In genomic region chr6:113308141-113308540, GRCm38 (mm10) we compare ENCODE assay signal across 8 mouse cellular contexts. TPM values are rescaled to one million over a fixed set of nuclear protein-coding genes. Genes with fewer than 3 reads are reported as not detected.
DNase-seq lines count a peak whose midpoint lies in the region; ATAC-seq and TF ChIP-seq lines count a peak whose summit lies in the region.

No protein-coding gene starts in this region.

- H3K4me2 ChIP-seq in forebrain, embryonic 11.5 days (ENCODE audit: low read depth, low read length, severe bottlenecking), result peak overlapping the region; percentile 99
- H3K4me2 ChIP-seq in liver, embryonic 11.5 days, result peak overlapping the region; percentile 98
- peak overlapping the region; percentile 99 for H3K4me2 ChIP-seq in neural tube, embryonic 12.5 days (replicated peaks)

- no peaks in the 10 kb centered on the region for H3K27me3 ChIP-seq in forebrain, embryonic 11.5 days (ENCODE audit: control insufficient read depth, insufficient read depth, low read length)
- no peaks in the 10 kb centered on the region for H3K27me3 ChIP-seq in liver, embryonic 11.5 days (replicated peaks; ENCODE audit: control insufficient read depth, insufficient read depth, low read length)
- H3K27me3 ChIP-seq in neural tube, embryonic 12.5 days (replicated peaks), result no peaks in the 10 kb centered on the region

- no peak overlapping the region for H3K27ac ChIP-seq in forebrain, embryonic 11.5 days (ENCODE audit: low read depth, low read length)
- peak overlapping the region; percentile 95 for H3K27ac ChIP-seq in liver, embryonic 11.5 days (ENCODE audit: low read depth, low read length)
- H3K27ac ChIP-seq in neural tube, embryonic 12.5 days, result no peak overlapping the region

- H3K4me3 ChIP-seq in lung, adult 2 months (replicated peaks; ENCODE audit: extremely low read depth, low read depth, low read length), result peak overlapping the region; percentile 92
- H3K4me3 ChIP-seq in forebrain, embryonic 11.5 days (ENCODE audit: low read depth, low read length), result peak overlapping the region; percentile 98
- H3K4me3 ChIP-seq in liver, embryonic 11.5 days (ENCODE audit: low read depth, low read length), result peak overlapping the region; percentile 89
- peak overlapping the region; percentile 95 for H3K4me3 ChIP-seq in neural tube, embryonic 12.5 days

- peaks cover 5% of the 10 kb centered on the region for H3K4me1 ChIP-seq in lung, adult 2 months (ENCODE audit: control insufficient read depth, insufficient read depth, low read length)
- H3K4me1 ChIP-seq in forebrain, embryonic 11.5 days (replicated peaks; ENCODE audit: control insufficient read depth, insufficient read depth, low read length), result peaks cover 6% of the 10 kb centered on the region; the same call in 1 of the 2 replicates
- H3K4me1 ChIP-seq in liver, embryonic 11.5 days (replicated peaks; ENCODE audit: control insufficient read depth, insufficient read depth, low read length), result peaks cover 12% of the 10 kb centered on the region
- peaks cover 16% of the 10 kb centered on the region for H3K4me1 ChIP-seq in neural tube, embryonic 12.5 days

- 17% methylated on average over 5 of the region's 5 CpGs for WGBS in lung, adult 2 months
- WGBS in forebrain, embryonic 11.5 days, result 48% methylated on average over 5 of the region's 5 CpGs
- WGBS in liver, embryonic 11.5 days, result 22% methylated on average over 5 of the region's 5 CpGs
- WGBS in neural tube, embryonic 12.5 days, result 37% methylated on average over 5 of the region's 5 CpGs

- peak overlapping the region; percentile 94 for H3K9ac ChIP-seq in forebrain, embryonic 11.5 days (ENCODE audit: low read length)
- H3K9ac ChIP-seq in liver, embryonic 11.5 days (ENCODE audit: low read depth, low read length), result peak overlapping the region; percentile 97
- peak overlapping the region; percentile 96 for H3K9ac ChIP-seq in neural tube, embryonic 12.5 days

- no peak for TF ChIP-seq CTCF in lung, adult 2 months (IDR thresholded peaks at IDR 0.05; ENCODE audit: insufficient read depth, low read length)

- H3K9me3 ChIP-seq in forebrain, embryonic 11.5 days (ENCODE audit: control insufficient read depth, low read length), result no peaks in the 10 kb centered on the region
- no peaks in the 10 kb centered on the region for H3K9me3 ChIP-seq in liver, embryonic 11.5 days (ENCODE audit: control insufficient read depth, low read length)
- H3K9me3 ChIP-seq in neural tube, embryonic 12.5 days, result no peaks in the 10 kb centered on the region

- peaks cover under 1% of the 10 kb centered on the region; the same call in 1 of the 2 replicates for H3K36me3 ChIP-seq in forebrain, embryonic 11.5 days (ENCODE audit: control insufficient read depth, insufficient read depth, low read length)
- H3K36me3 ChIP-seq in liver, embryonic 11.5 days (ENCODE audit: control insufficient read depth, insufficient read depth, low read length), result peaks cover 14% of the 10 kb centered on the region
- peaks cover 22% of the 10 kb centered on the region for H3K36me3 ChIP-seq in neural tube, embryonic 12.5 days

- no peak for DNase-seq in lung, adult 2 months
- DNase-seq in lung, postnatal 14 days, result no peak
- peak; percentile 40 to 63 for DNase-seq in adrenal gland, postnatal 36 days
- DNase-seq in forebrain, embryonic 11.5 days (ENCODE audit: low spot score), result no peak
- DNase-seq in kidney, adult 18-20 months, result peak; percentile 45
- no peak for DNase-seq in liver, embryonic 11.5 days (ENCODE audit: low spot score)
- DNase-seq in ovary, postnatal 36 days (ENCODE audit: low spot score), result no peak

- no peak for TF ChIP-seq POLR2A in lung, adult 2 months (IDR thresholded peaks at IDR 0.05; ENCODE audit: borderline replicate concordance, extremely low read depth, low read depth, low read length)

- no peak for ATAC-seq in forebrain, embryonic 11.5 days (replicated peaks; ENCODE audit: low FRiP score)
- no peak for ATAC-seq in liver, embryonic 11.5 days (replicated peaks; ENCODE audit: low FRiP score)
- ATAC-seq in neural tube, embryonic 12.5 days (ENCODE audit: low FRiP score, low read depth), result no peak

RNA-seq across cellular contexts. Expression of gene Brpf1, which starts 1.2 kb away (rescaled TPM):
- 20.2 and 21.3 TPM in 2 replicates for polyA plus RNA-seq in lung, adult 2 months (2012; rRNA removed)
- total RNA-seq in adrenal gland, postnatal 36 days (2021), result 10 to 100 TPM; 25.2 to 27.2 TPM
- polyA plus RNA-seq in forebrain, embryonic 11.5 days (2014; fragmentation: Nextera tagmentation; extraction: Ambion mirVana), result 31.9 and 35.4 TPM in 2 replicates
- polyA plus RNA-seq in liver, embryonic 11.5 days (2014; fragmentation: Nextera tagmentation; extraction: Ambion mirVana), result 22.0 and 23.3 TPM in 2 replicates
- 24.9 and 29.9 TPM in 2 replicates for polyA plus RNA-seq in neural tube, embryonic 12.5 days (2016; fragmentation: Nextera tagmentation; extraction: Ambion mirVana)

RNA-seq across cellular contexts. Expression of gene Ogg1, which starts 18.6 kb away (rescaled TPM):
- polyA plus RNA-seq in lung, adult 2 months (2012; rRNA removed), result 18.9 and 23.9 TPM in 2 replicates
- 10 to 100 TPM; 14.0 to 15.4 TPM for total RNA-seq in adrenal gland, postnatal 36 days (2021)
- polyA plus RNA-seq in forebrain, embryonic 11.5 days (2014; fragmentation: Nextera tagmentation; extraction: Ambion mirVana), result 14.2 and 14.5 TPM in 2 replicates
- polyA plus RNA-seq in liver, embryonic 11.5 days (2014; fragmentation: Nextera tagmentation; extraction: Ambion mirVana), result 12.7 and 15.1 TPM in 2 replicates
- 12.6 and 14.3 TPM in 2 replicates for polyA plus RNA-seq in neural tube, embryonic 12.5 days (2016; fragmentation: Nextera tagmentation; extraction: Ambion mirVana)

RNA-seq across cellular contexts. Expression of gene Cpne9, which starts 26.0 kb away (rescaled TPM):
- polyA plus RNA-seq in lung, adult 2 months (2012; rRNA removed), result 0.06 TPM in 1 of 2 replicates, not detected in the other
- 1 to 10 TPM; 1.1 TPM for total RNA-seq in adrenal gland, postnatal 36 days (2021)
- polyA plus RNA-seq in forebrain, embryonic 11.5 days (2014; fragmentation: Nextera tagmentation; extraction: Ambion mirVana), result 0.13 and 0.52 TPM in 2 replicates
- polyA plus RNA-seq in liver, embryonic 11.5 days (2014; fragmentation: Nextera tagmentation; extraction: Ambion mirVana), result 0.07 TPM in 1 of 2 replicates, not detected in the other
- 0.55 and 0.56 TPM in 2 replicates for polyA plus RNA-seq in neural tube, embryonic 12.5 days (2016; fragmentation: Nextera tagmentation; extraction: Ambion mirVana)

RNA-seq across cellular contexts. Expression of gene Camk1, which starts 35.6 kb away (rescaled TPM):
- polyA plus RNA-seq in lung, adult 2 months (2012; rRNA removed), result 69.2 and 84.4 TPM in 2 replicates
- total RNA-seq in adrenal gland, postnatal 36 days (2021), result 10 to 100 TPM; 46.4 to 53.9 TPM
- polyA plus RNA-seq in forebrain, embryonic 11.5 days (2014; fragmentation: Nextera tagmentation; extraction: Ambion mirVana), result 47.8 and 52.5 TPM in 2 replicates
- 48.5 and 49.1 TPM in 2 replicates for polyA plus RNA-seq in liver, embryonic 11.5 days (2014; fragmentation: Nextera tagmentation; extraction: Ambion mirVana)
- polyA plus RNA-seq in neural tube, embryonic 12.5 days (2016; fragmentation: Nextera tagmentation; extraction: Ambion mirVana), result 61.9 and 63.6 TPM in 2 replicates

Comparison
In these comparisons a context has a peak if more than half of its experiments do, and no peak if none do; other contexts are left out.
1. DNase-seq: peak in adrenal gland, postnatal 36 days (2 of 2) and kidney, adult 18-20 months (single experiment); none in lung, adult 2 months (single experiment), lung, postnatal 14 days (single experiment), forebrain, embryonic 11.5 days (single experiment), liver, embryonic 11.5 days (single experiment) and ovary, postnatal 36 days (single experiment).
2. Peak in every context shown above with its lines, with median percentiles within 50 percentile points of each other: H3K4me3 ChIP-seq, H3K4me2 ChIP-seq and H3K9ac ChIP-seq.